Mouse (Mus musculus): Measurements from ENCODE around the gene Hand2. TPM values are rescaled to one million over a fixed set of nuclear protein-coding genes. Genes with fewer than 3 reads are reported as not detected.

The Hand2 gene
- polyA plus RNA-seq (2014; fragmentation: Nextera tagmentation; extraction: Ambion mirVana) = 0.20 TPM in 1 of 2 replicates, not detected in the other

DNA sequence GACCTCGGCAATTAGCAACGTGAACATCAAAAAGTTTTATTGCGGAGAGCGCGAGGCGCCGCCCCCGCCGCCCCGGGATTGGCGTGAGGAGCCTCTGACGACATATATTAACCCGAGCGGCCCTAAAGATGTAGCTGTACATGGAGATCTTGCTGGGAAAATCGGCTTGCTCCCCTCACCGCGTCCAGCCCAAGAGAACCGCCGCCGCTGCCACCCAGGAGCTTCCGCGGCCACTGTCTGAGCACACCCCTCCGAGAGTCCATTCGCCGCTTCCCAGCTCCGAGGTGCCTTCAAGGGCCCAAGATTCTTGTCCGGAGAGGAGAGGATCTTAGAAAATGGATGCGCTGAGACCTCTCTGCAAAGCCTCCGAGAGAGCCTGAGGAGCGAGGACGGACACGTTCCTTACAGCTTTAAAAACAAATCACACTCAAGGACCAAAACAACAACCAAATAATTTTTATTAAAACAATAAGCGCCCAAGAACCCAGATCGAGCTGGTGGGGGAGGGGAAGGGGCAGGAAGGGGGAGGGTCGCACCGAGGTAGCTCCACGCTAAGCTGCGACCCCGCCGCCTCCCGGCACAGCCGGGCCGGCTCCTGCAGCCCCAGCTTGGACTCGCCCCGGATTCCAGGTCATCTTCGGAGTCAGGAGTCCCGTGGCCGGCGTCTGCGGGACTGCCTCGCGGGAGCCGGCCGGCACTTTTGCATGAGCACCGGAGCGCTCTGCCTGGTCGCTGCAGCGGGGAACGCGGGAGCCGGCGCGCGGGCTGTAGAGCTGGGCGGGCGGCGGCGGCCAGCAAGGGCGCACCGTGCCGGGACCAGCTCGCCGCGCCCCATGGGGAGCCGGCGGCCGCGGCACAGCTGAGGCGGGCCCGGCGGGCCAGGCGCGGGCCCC lies at the start of gene Hand2:
Gene Hand2 (plus strand): TSS at position 133 of the 893 bp plus-strand sequence.
- H3K9ac ChIP-seq (ENCODE audit: low read length) = no peak within 1 kb of the TSS

DNA sequence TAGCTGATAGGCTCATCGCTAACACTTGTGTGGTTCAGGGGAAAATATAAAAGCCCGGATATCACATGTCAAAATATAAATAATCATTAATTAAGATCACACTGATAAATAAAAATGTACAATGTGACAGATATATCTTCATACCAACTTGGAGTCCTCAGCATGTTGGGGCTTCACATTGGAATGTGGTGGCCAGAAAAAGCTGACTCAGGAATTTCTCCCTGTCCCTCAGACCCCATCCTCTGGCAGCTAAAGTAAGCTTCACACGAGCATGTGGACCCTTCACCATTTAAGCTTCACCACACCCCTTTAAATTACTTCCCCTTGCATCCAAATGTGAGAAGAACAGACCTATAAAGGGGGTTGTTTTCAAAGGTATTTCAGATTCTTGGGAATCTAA lies 47.7 kb upstream of the Hand2 start:
- Histone ChIP-seq H3K36me3 (ENCODE audit: control insufficient read depth, insufficient read depth, low read length) (no peaks in the 10 kb centered on the region), H3K4me3 (ENCODE audit: low read depth, low read length) (no peak overlapping the region), H3K9ac (ENCODE audit: low read length) (no peak overlapping the region), H3K9me3 (ENCODE audit: control insufficient read depth, low read length) (no peaks in the 10 kb centered on the region), H3K27me3 (ENCODE audit: control insufficient read depth, insufficient read depth, low read length) (no peaks in the 10 kb centered on the region), H3K4me1 (ENCODE audit: control insufficient read depth, insufficient read depth, low read length) (no peaks in the 10 kb centered on the region), H3K4me2 (ENCODE audit: low read depth) (no peak overlapping the region), H3K27ac (ENCODE audit: low read depth, low read length) (no peak overlapping the region)
- DNase-seq (ENCODE audit: low spot score) = no peak
- WGBS = 73% methylated on average over 3 of the region's 3 CpGs
- ATAC-seq (ENCODE audit: insufficient read depth, low FRiP score, low TSS enrichment) = no peak

More for the DNA sequence above, at the start of gene Hand2:
- DNase-seq (ENCODE audit: low spot score) = peak; percentile 59
- Histone ChIP-seq H3K9me3 (ENCODE audit: control insufficient read depth, low read length) (no peaks in the 10 kb centered on the region), H3K36me3 (ENCODE audit: control insufficient read depth, insufficient read depth, low read length) (no peaks in the 10 kb centered on the region), H3K27me3 (ENCODE audit: control insufficient read depth, insufficient read depth, low read length) (peaks cover 97% of the 10 kb centered on the region), H3K4me2 (ENCODE audit: low read depth) (peak within 1 kb of the TSS; percentile 48), H3K4me1 (ENCODE audit: control insufficient read depth, insufficient read depth, low read length) (peaks cover 9% of the 10 kb centered on the region; the same call in 1 of the 2 replicates), H3K27ac (ENCODE audit: low read depth, low read length) (no peak within 1 kb of the TSS), H3K4me3 (ENCODE audit: low read depth, low read length) (peak within 1 kb of the TSS; percentile 34)
- peak; percentile 54 for ATAC-seq (ENCODE audit: insufficient read depth, low FRiP score, low TSS enrichment)
- WGBS = under 1% methylated on average over 69 of the region's 83 CpGs

DNA sequence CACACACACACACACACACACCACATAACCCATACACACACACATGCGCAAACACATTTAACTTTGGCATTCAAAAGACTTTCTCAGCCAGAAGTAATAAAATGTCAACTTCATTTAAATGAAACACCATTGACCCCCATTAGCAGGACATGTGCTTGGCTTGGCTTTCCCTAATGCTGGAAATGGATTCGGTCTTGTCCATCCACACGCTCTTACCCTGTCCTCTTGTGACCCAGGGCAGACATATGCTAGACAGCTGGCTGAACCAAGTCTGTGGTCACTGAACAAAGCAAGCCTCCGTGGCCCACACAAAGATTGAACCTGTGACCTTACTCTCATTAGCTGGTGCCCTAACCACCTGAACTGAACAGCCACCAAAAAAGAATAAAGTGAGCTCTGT lies 27.3 kb upstream of the Hand2 start:
- no peaks in the 10 kb centered on the region for H3K9me3 ChIP-seq (ENCODE audit: control insufficient read depth, low read length)
- ATAC-seq (ENCODE audit: insufficient read depth, low FRiP score, low TSS enrichment) (no peak), DNase-seq (ENCODE audit: low spot score) (no peak)
- no peak overlapping the region for H3K4me2 ChIP-seq (ENCODE audit: low read depth)
- H3K4me1 ChIP-seq (ENCODE audit: control insufficient read depth, insufficient read depth, low read length) = no peaks in the 10 kb centered on the region
- no peaks in the 10 kb centered on the region for H3K36me3 ChIP-seq (ENCODE audit: control insufficient read depth, insufficient read depth, low read length)
- no peaks in the 10 kb centered on the region for H3K27me3 ChIP-seq (ENCODE audit: control insufficient read depth, insufficient read depth, low read length)
- H3K4me3 ChIP-seq (ENCODE audit: low read depth, low read length) = no peak overlapping the region
- no peak overlapping the region for H3K9ac ChIP-seq (ENCODE audit: low read length)
- H3K27ac ChIP-seq (ENCODE audit: low read depth, low read length) = no peak overlapping the region
- WGBS = 52% methylated on average over 4 of the region's 4 CpGs

DNA sequence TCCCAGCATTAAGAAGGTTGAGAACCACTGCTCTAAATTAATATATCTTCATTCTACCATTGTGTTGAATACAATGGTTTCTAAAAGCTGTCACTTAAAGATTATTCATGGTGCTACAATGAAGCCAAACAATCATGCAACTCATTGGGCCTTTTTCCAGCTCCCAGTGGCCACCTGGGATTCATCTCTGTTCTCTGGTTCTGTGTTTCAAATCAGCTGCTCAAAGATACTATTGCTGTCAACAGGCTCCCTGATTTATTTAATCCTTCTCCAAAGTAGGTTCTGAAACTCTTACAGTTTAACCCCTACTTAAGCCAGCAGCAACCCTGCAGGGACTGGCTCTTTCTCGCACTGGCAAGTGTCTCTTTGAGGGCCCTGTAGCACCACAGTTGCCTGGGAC lies 17.3 kb upstream of the Hand2 start:
- Histone ChIP-seq H3K27me3 (ENCODE audit: control insufficient read depth, insufficient read depth, low read length) (no peaks in the 10 kb centered on the region), H3K9me3 (ENCODE audit: control insufficient read depth, low read length) (no peaks in the 10 kb centered on the region), H3K4me3 (ENCODE audit: low read depth, low read length) (no peak overlapping the region), H3K9ac (ENCODE audit: low read length) (no peak overlapping the region), H3K27ac (ENCODE audit: low read depth, low read length) (no peak overlapping the region), H3K4me2 (ENCODE audit: low read depth) (no peak overlapping the region), H3K4me1 (ENCODE audit: control insufficient read depth, insufficient read depth, low read length) (no peaks in the 10 kb centered on the region), H3K36me3 (ENCODE audit: control insufficient read depth, insufficient read depth, low read length) (no peaks in the 10 kb centered on the region)
- WGBS = 47% methylated on average over 1 of the region's 1 CpGs
- DNase-seq (ENCODE audit: low spot score) (no peak), ATAC-seq (ENCODE audit: insufficient read depth, low FRiP score, low TSS enrichment) (no peak)

GRCm38 (mm10) chr8:57304944-57305343 lies 15.8 kb upstream of the Hand2 start:
- no peak overlapping the region for H3K27ac ChIP-seq (ENCODE audit: low read depth, low read length)
- H3K9ac ChIP-seq (ENCODE audit: low read length) = no peak overlapping the region
- H3K36me3 ChIP-seq (ENCODE audit: control insufficient read depth, insufficient read depth, low read length) = no peaks in the 10 kb centered on the region
- H3K4me3 ChIP-seq (ENCODE audit: low read depth, low read length) = no peak overlapping the region
- peaks cover 2% of the 10 kb centered on the region for H3K27me3 ChIP-seq (ENCODE audit: control insufficient read depth, insufficient read depth, low read length)
- no peak for ATAC-seq (ENCODE audit: insufficient read depth, low FRiP score, low TSS enrichment)
- H3K4me1 ChIP-seq (ENCODE audit: control insufficient read depth, insufficient read depth, low read length) = no peaks in the 10 kb centered on the region
- no peak overlapping the region for H3K4me2 ChIP-seq (ENCODE audit: low read depth)
- no peak for DNase-seq (ENCODE audit: low spot score)
- WGBS = 54% methylated on average over 11 of the region's 11 CpGs
- H3K9me3 ChIP-seq (ENCODE audit: control insufficient read depth, low read length) = no peaks in the 10 kb centered on the region

GRCm38 (mm10) chr8:57306441-57306840 lies 14.3 kb upstream of the Hand2 start:
- H3K27ac ChIP-seq (ENCODE audit: low read depth, low read length) = no peak overlapping the region
- H3K27me3 ChIP-seq (ENCODE audit: control insufficient read depth, insufficient read depth, low read length) = peaks cover 10% of the 10 kb centered on the region
- H3K4me2 ChIP-seq (ENCODE audit: low read depth) = no peak overlapping the region
- 52% methylated on average over 1 of the region's 1 CpGs for WGBS
- DNase-seq (ENCODE audit: low spot score) (no peak), ATAC-seq (ENCODE audit: insufficient read depth, low FRiP score, low TSS enrichment) (no peak)
- no peaks in the 10 kb centered on the region for H3K9me3 ChIP-seq (ENCODE audit: control insufficient read depth, low read length)
- no peaks in the 10 kb centered on the region for H3K4me1 ChIP-seq (ENCODE audit: control insufficient read depth, insufficient read depth, low read length)
- H3K4me3 ChIP-seq (ENCODE audit: low read depth, low read length) = no peak overlapping the region
- H3K9ac ChIP-seq (ENCODE audit: low read length) = no peak overlapping the region
- no peaks in the 10 kb centered on the region for H3K36me3 ChIP-seq (ENCODE audit: control insufficient read depth, insufficient read depth, low read length)

DNA sequence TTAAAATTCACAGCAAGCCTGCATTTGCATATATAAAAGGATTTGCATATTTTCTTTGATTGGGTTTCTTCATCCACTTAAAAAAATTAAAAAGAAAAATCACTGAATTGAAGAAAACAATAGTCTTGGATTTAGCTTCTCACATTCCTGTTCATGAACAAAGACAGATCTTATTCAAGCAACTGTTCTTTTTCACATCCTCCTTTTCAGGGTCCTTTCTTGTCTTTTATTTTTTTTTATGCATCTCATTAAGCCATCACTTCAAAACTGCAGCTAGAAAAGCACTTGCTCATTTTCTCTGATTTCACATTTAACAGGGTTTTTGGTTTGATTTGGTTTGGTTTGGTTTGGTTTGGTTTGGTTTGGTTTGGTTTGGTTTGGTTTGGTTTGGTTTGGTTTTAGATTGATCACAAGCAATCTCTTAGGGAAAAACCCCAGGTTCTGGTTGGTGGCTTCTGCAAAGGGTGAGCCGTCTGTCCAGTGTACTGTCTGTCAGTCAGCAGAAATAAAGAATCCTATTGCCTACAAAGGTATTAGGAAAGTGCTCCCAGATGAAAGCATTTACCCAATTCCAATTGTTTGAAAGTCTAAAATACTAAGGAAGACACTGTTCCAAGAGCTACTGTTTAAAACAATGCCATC lies 10.8 kb upstream of the Hand2 start:
- DNase-seq (ENCODE audit: low spot score) (no peak), ATAC-seq (ENCODE audit: insufficient read depth, low FRiP score, low TSS enrichment) (no peak)
- 0 out of 2 replicates have a peak, but pooled peaks cover 5% of the 10 kb centered on the region for H3K4me1 ChIP-seq (ENCODE audit: control insufficient read depth, insufficient read depth, low read length)
- no peaks in the 10 kb centered on the region for H3K9me3 ChIP-seq (ENCODE audit: control insufficient read depth, low read length)
- no peak overlapping the region for H3K27ac ChIP-seq (ENCODE audit: low read depth, low read length)
- no peak overlapping the region for H3K9ac ChIP-seq (ENCODE audit: low read length)
- no peak overlapping the region for H3K4me3 ChIP-seq (ENCODE audit: low read depth, low read length)
- H3K4me2 ChIP-seq (ENCODE audit: low read depth) = no peak overlapping the region
- WGBS = 9% methylated on average over 1 of the region's 1 CpGs
- peaks cover 43% of the 10 kb centered on the region for H3K27me3 ChIP-seq (ENCODE audit: control insufficient read depth, insufficient read depth, low read length)
- no peaks in the 10 kb centered on the region for H3K36me3 ChIP-seq (ENCODE audit: control insufficient read depth, insufficient read depth, low read length)

DNA sequence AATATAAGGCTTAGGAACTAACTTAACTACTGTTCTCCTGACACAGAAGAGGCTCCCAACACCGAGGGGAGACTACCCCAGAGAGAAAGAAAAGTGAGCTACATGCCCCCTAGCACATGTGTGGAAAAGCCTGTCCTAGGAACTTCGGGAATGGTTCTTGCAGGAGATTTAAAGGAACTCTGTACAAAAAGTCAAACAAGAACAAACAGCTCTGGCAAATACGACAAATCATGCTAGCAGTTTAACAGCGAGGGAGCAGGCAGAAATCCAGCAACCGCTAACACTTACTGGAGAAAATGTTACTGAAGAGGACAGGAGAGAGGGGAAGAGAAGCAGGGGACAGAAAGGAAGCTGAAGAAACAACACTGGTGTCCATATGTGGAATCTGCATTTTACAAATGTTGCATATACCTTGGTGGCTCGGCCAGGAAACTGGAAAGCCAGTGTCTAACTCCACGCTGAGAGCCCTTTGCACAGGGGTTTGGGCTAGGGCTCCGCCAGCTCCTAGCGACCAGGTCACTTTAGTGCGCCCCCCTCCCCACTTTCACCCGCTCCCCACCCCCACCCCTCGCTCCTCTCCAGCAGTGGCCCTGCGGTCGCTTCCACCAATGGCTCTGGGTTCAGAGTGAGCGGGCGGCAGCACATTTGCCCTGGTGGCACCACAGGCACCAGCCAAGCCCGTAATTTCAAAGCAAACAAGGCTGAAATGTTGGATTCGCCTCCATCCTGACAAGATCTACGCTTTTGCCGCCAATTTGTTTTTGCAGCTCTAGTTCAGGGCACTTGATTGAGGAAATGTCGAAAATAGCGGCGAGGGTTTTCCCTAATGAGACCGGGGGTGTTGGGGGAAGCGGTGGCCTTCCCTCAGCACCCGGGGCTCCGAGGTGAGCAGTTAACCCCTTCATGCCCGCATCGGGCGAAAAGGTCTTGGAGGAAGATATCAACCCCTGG lies 8.5 kb upstream of the Hand2 start:
- peaks cover 66% of the 10 kb centered on the region for H3K27me3 ChIP-seq (ENCODE audit: control insufficient read depth, insufficient read depth, low read length)

More for the DNA sequence above, 8.5 kb upstream of the Hand2 start:
- Histone ChIP-seq H3K4me3 (ENCODE audit: low read depth, low read length) (peak overlapping the region; percentile 3; the same call in 1 of the 2 replicates), H3K9me3 (ENCODE audit: control insufficient read depth, low read length) (no peaks in the 10 kb centered on the region), H3K9ac (ENCODE audit: low read length) (no peak overlapping the region), H3K4me1 (ENCODE audit: control insufficient read depth, insufficient read depth, low read length) (0 out of 2 replicates have a peak, but pooled peaks cover 5% of the 10 kb centered on the region), H3K4me2 (ENCODE audit: low read depth) (peak overlapping the region; percentile 33), H3K27ac (ENCODE audit: low read depth, low read length) (no peak overlapping the region), H3K36me3 (ENCODE audit: control insufficient read depth, insufficient read depth, low read length) (no peaks in the 10 kb centered on the region)
- under 1% methylated on average over 30 of the region's 30 CpGs for WGBS
- DNase-seq (ENCODE audit: low spot score) (peak; percentile 28), ATAC-seq (ENCODE audit: insufficient read depth, low FRiP score, low TSS enrichment) (0 out of 2 replicates have a peak, but pooled peaks have one; percentile 60)

Measured in neural tube, embryonic 11.5 days (tissue).